Mouse (Mus musculus) kidney, postnatal 0 days (tissue): ENCODE results near the gene Mitf. TPM values are rescaled to one million over a fixed set of nuclear protein-coding genes. Genes with fewer than 3 reads are reported as not detected.

Source experiments
- ATAC-seq: fragments of 200-750 bp; cut with Nextera tagmentation; replicated peaks from 2 replicates; pipeline ENCODE4 v1.8.0; 2017; ENCODE audit warnings: low read depth, moderate number of reproducible peaks, moderate TSS enrichment, moderate library complexity; ENCODE audit not compliant: low FRiP score
- DNase-seq: peaks from one replicate; pipeline ENCODE4 v3.0.0-alpha.2; 2016; ENCODE audit warnings: low spot score
- H3K27ac ChIP-seq: fragments of 300-500 bp; sonication (generic); 2 replicates; pipeline ENCODE4 v1.5.1; 2014; ENCODE audit warnings: mild to moderate bottlenecking
- H3K27me3 ChIP-seq: fragments of 300-500 bp; sonication (generic); 2 replicates; pipeline ENCODE4 v1.6.1; 2014; ENCODE audit warnings: low read length, mixed read lengths; ENCODE audit not compliant: insufficient read depth
- H3K36me3 ChIP-seq: fragments of 300-500 bp; sonication (generic); 2 replicates; pipeline ENCODE4 v1.6.1; 2014; ENCODE audit warnings: low read length, mixed read lengths; ENCODE audit not compliant: insufficient read depth
- H3K4me1 ChIP-seq: fragments of 300-500 bp; sonication (generic); replicated peaks from 2 replicates; pipeline ENCODE4 v1.6.1; 2014; ENCODE audit warnings: antibody characterized with exemption, low read length, mixed read lengths; ENCODE audit not compliant: insufficient read depth
- H3K4me2 ChIP-seq: fragments of 300-500 bp; sonication (generic); 2 replicates; pipeline ENCODE4 v1.6.1; 2014; ENCODE audit warnings: mild to moderate bottlenecking, low read length, moderate library complexity, mixed read lengths
- H3K4me3 ChIP-seq: fragments of 300-500 bp; sonication (generic); replicated peaks from 2 replicates; pipeline ENCODE4 v1.5.1; 2014; ENCODE audit warnings: low read depth, low read length
- H3K9ac ChIP-seq: fragments of 300-500 bp; sonication (generic); 2 replicates; pipeline ENCODE4 v1.6.1; 2014; ENCODE audit warnings: low read depth, low read length
- H3K9me3 ChIP-seq: fragments of 300-500 bp; sonication (generic); replicated peaks from 2 replicates; pipeline ENCODE4 v1.6.1; 2016; ENCODE audit warnings: low read length, inconsistent platforms, mixed read lengths
- CTCF ChIP-seq: IDR thresholded peaks from 2 replicates; pipeline ENCODE4 v1.5.1; 2016; ENCODE audit warnings: antibody characterized with exemption, low read depth, mild to moderate bottlenecking, moderate library complexity
- WGBS: fragments of 180-500 bp; shearing (Covaris S2); extraction: QIAGEN DNeasy Blood & Tissue Kit; methylation state at CpG from one replicate; pipeline ENCODE4 v1.1.7; 2014; 5-methylcytosine and 5-hydroxymethylcytosine counted together
- polyA plus RNA-seq: library from polyadenylated mRNA; unstranded; fragments of >200 nt; fragmentation: Nextera tagmentation; extraction: Ambion mirVana; gene quantifications from 2 replicates; pipeline ENCODE4 v1.2.1, GENCODE M21; 2015

Gene Mitf
- polyA plus RNA-seq, 1 experiment from 2014 or later, result 6.8 TPM

DNA sequence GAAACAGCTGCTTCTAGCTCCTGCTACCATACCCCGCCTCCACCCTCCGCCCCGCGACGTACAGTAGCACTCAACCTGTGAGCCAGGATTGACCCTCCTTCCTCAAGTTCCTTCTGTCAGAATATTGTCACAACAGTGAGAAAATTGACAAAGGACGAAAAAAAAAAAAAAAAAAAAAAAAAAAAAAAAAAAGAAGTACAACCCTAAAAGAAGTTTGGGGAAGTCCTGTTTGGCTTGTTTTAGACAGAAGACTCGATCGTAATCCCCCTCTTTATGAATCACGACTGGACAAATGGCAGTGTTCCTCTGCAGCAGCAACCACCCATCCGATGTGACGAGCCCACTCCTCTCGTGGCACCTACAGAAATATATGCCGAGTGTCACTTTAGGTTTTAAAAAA, 255.0 kb downstream of the Mitf start:
- H3K4me3 ChIP-seq, result no peak overlapping the region
- H3K27me3 ChIP-seq, result no peaks in the 10 kb centered on the region
- no peak overlapping the region for H3K27ac ChIP-seq
- no peak overlapping the region for H3K4me2 ChIP-seq
- H3K9me3 ChIP-seq, result no peaks in the 10 kb centered on the region
- H3K36me3 ChIP-seq, result no peaks in the 10 kb centered on the region
- no peak for TF ChIP-seq CTCF
- no peak for DNase-seq
- no peaks in the 10 kb centered on the region for H3K4me1 ChIP-seq
- no peak for ATAC-seq
- no peak overlapping the region for H3K9ac ChIP-seq
- 90% methylated on average over 13 of the region's 13 CpGs for WGBS

DNA sequence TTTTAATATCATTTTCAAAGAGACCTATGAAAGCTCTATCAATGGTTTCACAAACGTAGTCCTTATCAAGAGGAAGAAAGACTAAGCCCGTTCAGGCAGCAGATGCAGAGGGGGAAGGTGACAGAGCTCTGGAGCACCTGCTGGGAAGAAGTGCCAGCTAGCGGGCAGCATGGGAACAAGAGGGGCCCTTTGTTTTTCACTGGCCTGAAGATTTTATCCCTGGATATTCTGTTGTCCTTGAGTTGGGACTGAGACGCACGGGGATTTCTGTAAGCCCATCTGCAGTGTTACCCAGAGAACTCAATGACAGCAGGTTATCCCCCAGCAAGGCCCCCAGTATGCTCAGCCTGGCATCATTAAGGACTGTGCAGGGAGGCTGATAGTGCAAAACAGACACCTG, 258.1 kb downstream of the Mitf start:
- Histone ChIP-seq H3K4me1 (no peaks in the 10 kb centered on the region), H3K36me3 (no peaks in the 10 kb centered on the region), H3K27me3 (no peaks in the 10 kb centered on the region), H3K9ac (no peak overlapping the region), H3K4me3 (no peak overlapping the region), H3K27ac (no peak overlapping the region), H3K9me3 (no peaks in the 10 kb centered on the region), H3K4me2 (no peak overlapping the region)
- DNase-seq (no peak), ATAC-seq (no peak)
- WGBS, result 47% methylated on average over 5 of the region's 5 CpGs
- TF ChIP-seq CTCF, result no peak

DNA sequence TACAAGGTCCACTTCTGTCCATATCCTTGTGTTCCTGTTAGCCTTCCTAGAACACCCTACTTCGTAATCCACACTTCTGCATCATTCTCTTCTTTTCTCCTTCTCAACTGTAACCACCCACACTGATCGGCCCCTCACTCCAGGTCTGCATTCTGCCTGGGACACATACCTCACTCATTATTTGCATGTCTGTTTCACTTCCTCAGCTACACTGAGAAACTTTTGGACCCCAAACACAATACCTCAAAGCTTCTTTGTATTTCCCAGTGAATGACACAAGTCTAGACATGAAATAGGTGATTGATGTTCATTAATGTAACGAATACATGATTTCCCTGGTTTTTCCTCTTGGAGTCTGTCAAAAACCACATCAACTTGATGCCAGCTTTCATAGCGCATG, 259.6 kb downstream of the Mitf start:
- no peak overlapping the region for H3K9ac ChIP-seq
- no peak overlapping the region for H3K27ac ChIP-seq
- no peak overlapping the region for H3K4me2 ChIP-seq
- ATAC-seq (no peak), DNase-seq (no peak)
- no peaks in the 10 kb centered on the region for H3K9me3 ChIP-seq
- H3K27me3 ChIP-seq, result no peaks in the 10 kb centered on the region
- 93% methylated on average over 4 of the region's 4 CpGs for WGBS
- H3K4me3 ChIP-seq, result no peak overlapping the region
- no peaks in the 10 kb centered on the region for H3K4me1 ChIP-seq
- H3K36me3 ChIP-seq, result no peaks in the 10 kb centered on the region
- no peak for TF ChIP-seq CTCF

Other genes with a start within 250 kb of the Mitf start
- gene Frmd4b, start 189.5 kb upstream of the Mitf start, polyA plus RNA-seq, result 12.7 and 14.0 TPM in 2 replicates